Mouse (Mus musculus): ENCODE results near the gene Slc35g1. TPM values are rescaled to one million over a fixed set of nuclear protein-coding genes. Genes with fewer than 3 reads are reported as not detected.

The Slc35g1 gene
- 0.02 TPM for polyA plus RNA-seq (2012; fragmentation: generic; extraction: Trizol)

DNA sequence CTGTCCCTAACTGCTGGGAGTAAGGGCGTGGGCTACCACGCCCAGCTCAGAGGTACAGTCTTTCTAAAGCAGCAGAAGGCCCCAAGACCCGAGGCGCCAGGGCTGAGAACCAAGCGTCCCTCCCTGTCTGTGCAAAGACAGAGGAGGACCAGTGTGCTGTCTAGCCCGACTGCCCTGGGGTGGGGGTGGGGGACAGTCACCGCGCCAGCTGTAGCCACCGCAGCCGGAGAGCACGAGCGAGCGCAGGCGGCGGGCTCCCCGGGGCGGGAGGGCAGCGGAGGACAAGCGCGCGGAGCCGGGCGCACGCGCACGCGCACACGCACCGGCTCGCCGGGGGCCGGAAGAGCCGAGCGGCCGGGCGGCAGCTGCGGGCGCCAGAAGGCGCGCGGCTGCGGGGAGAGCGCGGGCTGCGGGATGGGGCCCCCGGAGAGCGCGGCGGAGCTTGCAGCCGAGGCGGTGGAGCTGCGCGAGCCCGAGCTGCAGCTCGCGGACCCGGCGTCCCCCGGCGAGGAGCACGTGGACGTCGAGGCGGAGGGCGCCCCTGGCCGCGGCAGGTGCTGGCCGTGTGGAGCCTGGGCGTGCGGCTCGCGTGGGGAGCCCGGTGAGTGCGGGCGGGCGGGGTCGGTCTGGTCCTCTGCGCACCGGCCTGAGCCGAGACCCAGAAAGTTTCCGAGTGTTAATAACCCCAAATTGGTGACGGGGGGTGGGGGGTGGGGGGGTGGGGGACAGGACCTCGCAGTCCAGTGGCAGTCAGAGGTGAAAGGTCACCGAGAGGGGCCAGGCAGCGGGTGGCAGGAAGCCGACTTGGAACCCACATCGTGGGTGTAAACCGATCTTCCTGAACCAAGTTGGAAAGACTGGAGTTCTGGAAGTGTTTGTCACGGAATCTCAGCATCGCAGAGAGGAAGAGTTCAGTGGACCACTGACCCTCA, at the start of gene Slc35g1:
Gene Slc35g1 (plus strand): TSS at position 280 of the 932 bp plus-strand sequence.
- Histone ChIP-seq H3K4me2 (ENCODE audit: low read depth) (peak within 1 kb of the TSS; percentile 34), H3ac (ENCODE audit: control insufficient read depth, insufficient read length) (no peak within 1 kb of the TSS), H3K27me3 (ENCODE audit: control insufficient read depth, insufficient read depth, insufficient read length) (peaks cover 9% of the 10 kb centered on the region), H3K4me3 (no peak within 1 kb of the TSS), H3K36me3 (ENCODE audit: control insufficient read depth, insufficient read depth) (no peaks in the 10 kb centered on the region), H3K79me2 (ENCODE audit: control insufficient read depth, insufficient read depth) (no peaks in the 10 kb centered on the region)
- TF ChIP-seq CEBPB (IDR thresholded peaks at IDR 0.05; ENCODE audit: insufficient read depth, poor library complexity, severe bottlenecking) (no peak), USF1 (IDR thresholded peaks at IDR 0.05; ENCODE audit: low read depth) (no peak), E2F4 (IDR thresholded peaks at IDR 0.05; ENCODE audit: insufficient read depth) (no peak), SRF (IDR thresholded peaks at IDR 0.05; ENCODE audit: control insufficient read depth, insufficient read length, low read depth) (no peak), MYOG (IDR thresholded peaks at IDR 0.05; ENCODE audit: control insufficient read depth in 1 of 3, insufficient read depth in 1 of 3, insufficient read length in 2 of 3, low read depth in 2 of 3) (peak in 2 of 3 experiments; percentile 22 to 41), MAX (IDR thresholded peaks at IDR 0.05; ENCODE audit: low read depth) (no peak), TCF3 (IDR thresholded peaks at IDR 0.05; ENCODE audit: insufficient read length, low read depth) (no peak)

DNA sequence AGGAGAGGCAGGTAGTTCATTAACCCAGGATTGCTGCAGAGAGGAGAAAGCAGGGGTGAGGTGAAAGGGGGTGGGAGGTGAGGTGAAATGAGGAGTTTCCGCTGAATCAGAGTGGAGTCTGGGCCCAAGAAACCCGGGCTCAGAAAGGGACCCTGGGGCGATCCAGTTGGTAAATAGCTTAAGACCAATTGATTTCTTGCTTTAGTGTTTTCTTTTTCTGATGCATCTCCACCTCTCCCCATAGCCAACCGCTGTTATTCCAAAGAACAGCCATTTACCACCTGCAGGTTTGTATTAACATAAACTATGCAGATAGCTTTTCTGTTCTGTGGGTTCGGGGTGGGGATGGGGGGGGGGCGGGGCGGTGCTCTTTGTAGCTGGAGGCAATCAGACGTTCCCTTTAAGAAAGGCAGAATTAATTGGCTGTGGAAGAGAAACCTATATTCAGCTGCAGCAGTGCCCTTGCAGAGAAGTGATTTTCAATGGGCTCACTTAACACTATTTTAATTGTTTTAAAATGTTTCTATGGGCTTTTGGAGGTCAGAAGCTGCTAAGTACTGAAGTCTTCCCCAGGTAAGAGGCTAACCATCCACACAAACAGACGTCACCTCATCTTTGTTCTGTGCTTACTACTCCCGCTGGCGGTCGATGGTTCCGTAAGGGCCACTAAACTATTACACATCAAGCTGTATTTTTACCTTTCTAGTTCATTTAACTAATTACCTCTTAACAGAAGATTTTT, 47.3 kb upstream of the Slc35g1 start:
- Histone ChIP-seq H3K36me3 (ENCODE audit: control insufficient read depth, insufficient read depth) (no peaks in the 10 kb centered on the region), H3K27me3 (ENCODE audit: control insufficient read depth, insufficient read depth, insufficient read length) (no peaks in the 10 kb centered on the region), H3K79me2 (ENCODE audit: control insufficient read depth, insufficient read depth) (no peaks in the 10 kb centered on the region), H3K4me2 (ENCODE audit: low read depth) (no peak overlapping the region), H3ac (ENCODE audit: control insufficient read depth, insufficient read length) (no peak overlapping the region), H3K4me3 (no peak overlapping the region)
- TF ChIP-seq MYOG (IDR thresholded peaks at IDR 0.05; ENCODE audit: control insufficient read depth in 1 of 3, insufficient read depth in 1 of 3, insufficient read length in 2 of 3, low read depth in 2 of 3): no peak
- no peak for TF ChIP-seq POLR2A (IDR thresholded peaks at IDR 0.05; ENCODE audit: insufficient read length, low read depth)
- no peak for TF ChIP-seq E2F4 (IDR thresholded peaks at IDR 0.05; ENCODE audit: insufficient read depth)
- TF ChIP-seq SRF (IDR thresholded peaks at IDR 0.05; ENCODE audit: control insufficient read depth, insufficient read length, low read depth): no peak
- no peak for TF ChIP-seq TCF3 (IDR thresholded peaks at IDR 0.05; ENCODE audit: insufficient read length, low read depth)
- TF ChIP-seq POLR2AphosphoS2 (IDR thresholded peaks at IDR 0.05; ENCODE audit: insufficient read length, low read depth): no peak
- TF ChIP-seq USF1 (IDR thresholded peaks at IDR 0.05; ENCODE audit: low read depth): no peak
- TF ChIP-seq TCF12 (IDR thresholded peaks at IDR 0.05; ENCODE audit: insufficient read depth, poor library complexity, severe bottlenecking): no peak
- TF ChIP-seq REST (IDR thresholded peaks at IDR 0.05; ENCODE audit: insufficient read depth, insufficient read length): no peak
- TF ChIP-seq MYOD1 (IDR thresholded peaks at IDR 0.05; ENCODE audit: control insufficient read depth in 1 of 3, insufficient read length in 2 of 3, low read depth in 2 of 3): no peak
- TF ChIP-seq MAX (IDR thresholded peaks at IDR 0.05; ENCODE audit: low read depth): no peak
- no peak for TF ChIP-seq CEBPB (IDR thresholded peaks at IDR 0.05; ENCODE audit: insufficient read depth, poor library complexity, severe bottlenecking)

DNA sequence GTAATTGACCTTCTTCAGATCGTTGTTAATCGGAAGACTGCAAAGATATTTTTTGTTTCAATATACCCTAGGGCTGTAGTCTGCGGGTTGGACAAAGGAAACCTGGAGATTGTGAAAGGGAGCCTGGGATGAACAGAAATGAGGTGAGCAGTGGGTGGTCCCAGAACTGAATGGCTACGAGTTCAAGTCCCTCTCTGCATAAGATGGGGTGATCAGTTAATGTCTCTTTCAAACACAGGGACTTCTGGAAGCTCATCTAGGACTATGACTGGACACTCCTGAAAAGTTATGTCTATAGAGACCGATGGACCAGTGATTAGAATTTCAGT, 46.8 kb upstream of the Slc35g1 start:
- H3ac ChIP-seq (ENCODE audit: control insufficient read depth, insufficient read length): no peak overlapping the region
- TF ChIP-seq CEBPB (IDR thresholded peaks at IDR 0.05; ENCODE audit: insufficient read depth, poor library complexity, severe bottlenecking): no peak
- TF ChIP-seq POLR2AphosphoS2 (IDR thresholded peaks at IDR 0.05; ENCODE audit: insufficient read length, low read depth): no peak
- no peak for TF ChIP-seq MYOG (IDR thresholded peaks at IDR 0.05; ENCODE audit: control insufficient read depth in 1 of 3, insufficient read depth in 1 of 3, insufficient read length in 2 of 3, low read depth in 2 of 3)
- TF ChIP-seq TCF3 (IDR thresholded peaks at IDR 0.05; ENCODE audit: insufficient read length, low read depth): no peak
- no peak for TF ChIP-seq TCF12 (IDR thresholded peaks at IDR 0.05; ENCODE audit: insufficient read depth, poor library complexity, severe bottlenecking)
- TF ChIP-seq SRF (IDR thresholded peaks at IDR 0.05; ENCODE audit: control insufficient read depth, insufficient read length, low read depth): no peak
- no peak for TF ChIP-seq MYOD1 (IDR thresholded peaks at IDR 0.05; ENCODE audit: control insufficient read depth in 1 of 3, insufficient read length in 2 of 3, low read depth in 2 of 3)
- TF ChIP-seq REST (IDR thresholded peaks at IDR 0.05; ENCODE audit: insufficient read depth, insufficient read length): no peak
- TF ChIP-seq MAX (IDR thresholded peaks at IDR 0.05; ENCODE audit: low read depth): no peak
- no peak for TF ChIP-seq USF1 (IDR thresholded peaks at IDR 0.05; ENCODE audit: low read depth)
- TF ChIP-seq POLR2A (IDR thresholded peaks at IDR 0.05; ENCODE audit: insufficient read length, low read depth): no peak
- TF ChIP-seq E2F4 (IDR thresholded peaks at IDR 0.05; ENCODE audit: insufficient read depth): no peak
- H3K36me3 ChIP-seq (ENCODE audit: control insufficient read depth, insufficient read depth): no peaks in the 10 kb centered on the region
- H3K27me3 ChIP-seq (ENCODE audit: control insufficient read depth, insufficient read depth, insufficient read length): no peaks in the 10 kb centered on the region
- H3K4me2 ChIP-seq (ENCODE audit: low read depth): no peak overlapping the region
- no peaks in the 10 kb centered on the region for H3K79me2 ChIP-seq (ENCODE audit: control insufficient read depth, insufficient read depth)
- H3K4me3 ChIP-seq: no peak overlapping the region

DNA sequence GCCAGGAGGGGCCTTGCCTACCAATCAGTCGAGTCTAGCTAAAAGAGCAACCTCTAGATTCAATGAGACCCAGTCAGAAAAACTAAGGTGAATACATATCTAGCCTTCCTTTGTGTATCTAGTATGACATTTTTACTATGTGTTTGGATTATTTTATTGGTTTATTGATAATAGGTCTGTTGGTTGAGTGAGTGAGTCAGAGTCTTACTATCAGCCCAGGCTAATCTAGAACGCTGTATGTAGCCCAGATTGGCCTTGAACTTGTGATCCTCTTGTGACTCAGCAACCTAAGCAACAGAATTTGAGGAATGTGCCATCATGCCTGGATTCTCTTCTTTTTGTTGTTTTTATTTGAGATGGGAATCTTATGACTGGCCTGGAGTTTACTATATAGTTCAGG, 44.6 kb upstream of the Slc35g1 start:
- Histone ChIP-seq H3K4me2 (ENCODE audit: low read depth) (no peak overlapping the region), H3ac (ENCODE audit: control insufficient read depth, insufficient read length) (no peak overlapping the region), H3K79me2 (ENCODE audit: control insufficient read depth, insufficient read depth) (no peaks in the 10 kb centered on the region), H3K27me3 (ENCODE audit: control insufficient read depth, insufficient read depth, insufficient read length) (no peaks in the 10 kb centered on the region), H3K4me3 (no peak overlapping the region), H3K36me3 (ENCODE audit: control insufficient read depth, insufficient read depth) (no peaks in the 10 kb centered on the region)
- TF ChIP-seq MAX (IDR thresholded peaks at IDR 0.05; ENCODE audit: low read depth) (no peak), SRF (IDR thresholded peaks at IDR 0.05; ENCODE audit: control insufficient read depth, insufficient read length, low read depth) (no peak), USF1 (IDR thresholded peaks at IDR 0.05; ENCODE audit: low read depth) (no peak), CEBPB (IDR thresholded peaks at IDR 0.05; ENCODE audit: insufficient read depth, poor library complexity, severe bottlenecking) (no peak)
